Mouse (Mus musculus) stomach, postnatal 0 days (tissue): ENCODE data around the gene Crls1.

Experiments
- CTCF ChIP-seq: IDR thresholded peaks from 2 replicates; pipeline ENCODE4 v1.5.1; 2016; ENCODE audit warnings: antibody characterized with exemption, low read depth, mild to moderate bottlenecking, moderate library complexity
- EP300 ChIP-seq: optimal IDR thresholded peaks from 2 replicates; pipeline ENCODE3; 2016; ENCODE audit warnings: antibody characterized with exemption

GRCm38 (mm10) chr2:132863325-132863724 lies 16.9 kb downstream of the Crls1 start:
- TF ChIP-seq EP300: no peak
- TF ChIP-seq CTCF: no peak
